Mouse (Mus musculus): ENCODE data around the gene Acot4.
A peak's percentile ranks its signal among the peaks of the same experiment; 100 is the strongest.
"Not testable (repeated sequence)": the region's sequence is repeated elsewhere in the genome, so short reads cannot be mapped to it uniquely, and the experiment has no call there.

Gene Acot4

DNA sequence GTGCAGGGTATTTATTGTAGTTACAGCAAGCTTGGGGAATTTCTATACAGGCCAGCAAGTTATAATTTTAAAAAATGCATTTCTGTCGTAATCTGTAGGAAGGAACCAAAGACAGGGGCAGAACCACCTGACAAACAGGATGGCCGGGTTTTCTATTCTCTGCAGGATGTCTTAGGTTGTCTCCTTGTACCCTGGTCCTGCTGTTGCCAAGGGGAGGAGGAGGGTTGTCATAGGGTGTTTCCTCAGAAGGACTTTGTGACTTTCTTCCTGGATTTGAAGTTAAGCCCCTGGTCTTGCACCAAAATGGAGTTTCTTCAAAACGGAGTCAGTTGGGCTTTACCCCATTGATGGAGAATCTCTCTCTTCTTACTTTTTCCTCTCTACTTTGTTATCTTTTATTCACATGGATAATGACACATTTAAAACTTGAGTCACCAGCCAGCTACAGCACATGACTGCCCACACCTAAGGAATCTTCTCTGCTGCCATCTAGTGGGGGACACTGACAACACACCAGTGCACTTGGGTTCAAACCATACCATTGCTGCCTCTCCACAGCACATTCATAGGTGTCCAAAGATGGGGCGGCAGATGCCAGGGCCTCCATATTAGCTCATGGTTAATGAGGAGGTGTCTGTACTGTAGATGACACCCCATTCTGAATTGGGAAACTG, 7.4 kb upstream of the Acot4 start:
- DNase-seq (ENCODE audit: low spot score in 2 of 2) = peak in 1 of 2 experiments; percentile 58

DNA sequence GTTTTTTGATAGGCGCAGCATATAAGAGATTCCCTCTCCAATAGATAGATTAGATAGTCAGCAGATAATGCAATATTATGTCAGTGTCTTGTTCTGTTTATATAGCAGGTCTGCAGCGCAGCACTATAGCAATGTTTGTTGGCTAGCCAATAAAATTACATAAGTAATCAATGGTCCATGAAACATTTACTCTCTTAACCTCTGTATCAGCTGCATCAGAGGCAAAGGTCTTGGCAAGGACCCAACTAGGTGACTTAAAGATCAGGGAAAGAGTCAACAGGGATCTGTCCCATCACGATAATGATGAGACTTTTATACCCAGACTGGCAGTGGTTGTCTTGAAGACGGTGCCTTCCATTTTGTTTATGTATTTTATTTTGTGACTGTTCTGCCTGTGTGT, 5.3 kb upstream of the Acot4 start:
- no peak for DNase-seq (ENCODE audit: low spot score in 2 of 2)

DNA sequence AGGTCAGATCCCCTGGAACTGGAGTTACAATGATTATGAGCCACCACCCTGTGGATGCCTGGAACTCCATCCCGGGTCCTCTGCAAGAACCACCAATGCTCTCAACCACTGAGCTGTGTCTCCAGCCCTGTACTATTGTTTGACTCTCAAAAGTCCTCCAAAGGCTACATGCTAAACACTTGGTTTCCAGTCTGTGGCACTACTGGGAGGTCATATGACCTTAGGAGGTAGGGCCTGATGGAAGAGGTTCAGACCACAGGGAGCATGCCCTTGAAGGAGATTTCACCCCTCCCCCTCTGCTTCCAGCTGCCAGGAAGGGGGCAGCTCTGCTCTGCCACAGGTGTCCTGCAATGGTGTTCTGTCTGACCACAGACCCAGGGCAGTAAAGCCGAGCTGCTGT, 4.9 kb upstream of the Acot4 start:
- not testable (repeated sequence) for DNase-seq (ENCODE audit: low spot score in 2 of 2)

DNA sequence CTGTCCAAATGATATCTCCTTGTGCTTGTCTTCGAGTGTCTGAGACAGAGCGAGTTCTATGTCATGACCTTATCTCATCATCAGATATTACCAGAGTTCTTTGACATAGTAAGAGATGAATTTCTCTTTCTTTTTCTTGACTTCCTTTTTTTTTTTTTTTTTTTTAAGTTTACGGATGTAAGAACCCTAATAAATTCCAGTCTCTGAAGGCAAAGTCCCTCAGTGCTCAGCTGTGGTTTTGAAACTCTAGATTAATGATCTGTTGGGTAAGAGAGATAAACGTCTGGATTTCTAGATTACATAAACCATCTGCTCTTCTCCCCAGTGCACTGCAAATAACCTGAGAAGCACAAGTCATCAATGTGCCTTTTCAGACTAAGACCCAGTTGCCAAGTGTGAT, 4.1 kb upstream of the Acot4 start:
- no peak for DNase-seq (ENCODE audit: low spot score in 2 of 2)

DNA sequence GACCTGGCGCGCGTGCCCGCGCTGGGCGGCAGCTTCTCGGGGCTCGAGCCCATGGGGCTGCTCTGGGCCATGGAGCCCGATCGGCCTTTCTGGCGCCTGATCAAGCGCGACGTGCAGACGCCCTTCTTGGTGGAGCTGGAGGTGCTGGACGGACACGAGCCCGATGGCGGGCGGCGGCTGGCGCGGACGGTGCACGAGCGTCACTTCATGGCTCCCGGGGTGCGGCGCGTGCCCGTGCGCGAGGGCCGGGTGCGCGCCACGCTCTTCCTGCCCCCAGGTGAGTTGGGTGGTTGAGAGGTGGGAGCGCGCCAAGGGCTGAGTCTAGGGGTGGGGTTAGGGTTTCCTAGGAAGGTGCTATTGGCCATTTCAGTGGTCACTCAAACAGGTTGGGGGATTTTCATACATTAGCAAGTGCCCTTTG, 522 bp downstream of the Acot4 start, which contains the start of gene Gm49366:
Gene Gm49366 (plus strand): TSS at position 245 of the 421 bp plus-strand sequence.
- peak in 1 of 2 experiments; percentile 27 for DNase-seq (ENCODE audit: low spot score in 2 of 2)

DNA sequence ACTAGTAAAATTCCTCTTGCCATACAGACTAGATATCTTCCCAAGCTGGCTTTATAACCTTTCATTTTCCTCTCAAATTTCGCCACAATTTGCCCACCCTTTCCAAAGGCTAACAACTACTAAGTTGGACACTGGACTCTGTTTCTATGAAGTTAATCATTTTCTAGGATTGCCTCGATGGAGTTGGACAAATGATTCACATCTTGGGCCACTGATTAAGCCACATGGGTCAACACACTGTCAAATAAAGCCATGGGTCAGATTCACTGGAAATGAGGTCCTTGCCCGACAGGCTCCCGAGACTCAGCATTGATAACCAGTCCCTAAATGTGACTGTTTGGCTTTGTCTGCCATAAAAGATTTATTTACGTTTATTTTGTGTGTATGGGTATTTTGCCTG, 4.1 kb downstream of the Acot4 start:
- no peak for DNase-seq (ENCODE audit: low spot score in 2 of 2)

DNA sequence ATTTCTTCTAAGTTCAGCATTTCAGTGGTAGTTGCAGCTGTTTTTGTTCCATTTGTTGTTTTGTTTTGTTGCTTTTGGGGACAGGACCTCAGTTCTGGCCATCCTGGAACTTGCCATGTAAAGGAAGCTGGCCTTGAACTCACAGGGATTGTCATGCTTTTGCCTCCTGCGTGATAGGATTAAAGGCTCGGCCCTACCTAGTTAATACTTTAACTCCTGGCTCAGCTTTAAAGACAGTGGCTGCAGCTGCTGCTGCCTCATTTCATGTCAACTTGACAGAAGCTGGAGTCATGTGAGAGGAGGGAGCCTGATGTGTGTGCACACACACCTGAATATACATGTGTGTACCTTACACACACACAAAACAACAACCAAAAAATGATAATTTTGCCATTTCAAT, 5.9 kb downstream of the Acot4 start:
- no peak for DNase-seq (ENCODE audit: low spot score in 2 of 2)

DNA sequence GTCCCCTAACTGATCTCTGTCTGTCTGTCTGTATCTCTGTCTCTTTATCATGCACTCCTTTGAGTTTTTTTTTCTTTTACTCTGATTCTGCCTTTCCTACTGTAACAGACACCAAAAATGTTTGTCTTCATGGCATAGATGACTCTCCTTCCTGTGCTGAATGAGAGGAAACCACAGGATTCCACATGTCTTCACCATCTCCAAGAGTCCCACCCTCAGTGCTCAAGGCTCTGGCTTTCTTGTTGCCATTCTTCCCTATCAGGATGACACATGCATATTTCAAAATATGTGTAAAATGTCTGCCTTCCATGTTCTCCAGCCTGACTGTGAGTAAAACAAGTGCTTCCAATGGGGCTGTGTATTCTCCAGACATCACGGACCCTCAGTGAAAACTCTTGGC, 8.7 kb downstream of the Acot4 start:
- no peak for DNase-seq (ENCODE audit: low spot score in 2 of 2)

DNA sequence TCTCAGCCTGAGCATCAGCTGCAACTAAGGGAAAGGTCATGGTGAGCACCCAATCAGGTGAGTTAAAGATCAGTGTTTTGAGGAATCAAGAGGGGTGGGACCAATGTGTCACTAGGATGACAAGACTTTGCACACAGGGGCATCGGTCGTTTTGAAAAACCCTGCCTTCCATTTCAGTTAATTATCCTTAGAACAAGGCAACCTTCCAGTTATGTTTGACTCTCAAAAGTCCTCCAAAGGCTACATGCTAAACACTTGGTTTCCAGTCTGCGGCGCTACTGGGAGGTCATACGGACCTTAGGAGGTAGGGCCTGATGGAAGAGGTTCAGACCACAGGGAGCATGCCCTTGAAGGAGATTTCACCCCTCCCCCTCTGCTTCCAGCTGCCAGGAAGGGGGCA, 12.6 kb downstream of the Acot4 start:
- DNase-seq (ENCODE audit: low spot score in 2 of 2) = not testable (repeated sequence)

DNA sequence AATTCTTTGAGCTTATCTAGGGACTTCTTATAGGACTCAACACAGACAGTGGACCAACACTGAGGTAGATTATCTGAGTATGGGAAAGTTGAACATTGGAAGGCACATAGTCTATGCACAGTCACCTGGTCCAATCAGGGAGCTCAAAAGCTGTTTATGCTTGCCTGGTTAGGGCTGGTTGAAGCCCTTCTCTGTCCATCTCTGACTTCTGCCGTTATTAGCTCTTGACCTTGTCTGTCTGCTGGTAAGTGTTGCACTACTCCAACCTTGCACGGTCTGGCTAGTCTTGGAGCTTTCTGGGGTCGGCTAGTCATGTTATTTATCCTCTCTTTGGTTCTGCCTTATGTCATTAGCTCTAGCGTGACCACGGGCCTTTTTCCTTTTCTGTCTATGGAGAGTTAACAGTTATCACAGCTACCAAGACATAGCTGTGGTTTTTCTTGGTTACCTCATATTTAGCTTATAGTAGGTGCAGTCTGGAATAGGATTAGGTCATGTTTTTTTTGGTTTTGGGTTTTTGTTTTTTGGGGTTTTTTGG, 13.8 kb downstream of the Acot4 start, which contains the start of gene Acot3:
Gene Acot3 (plus strand): TSS at position 208 of the 538 bp plus-strand sequence.
- DNase-seq (ENCODE audit: low spot score in 2 of 2) = no peak

DNA sequence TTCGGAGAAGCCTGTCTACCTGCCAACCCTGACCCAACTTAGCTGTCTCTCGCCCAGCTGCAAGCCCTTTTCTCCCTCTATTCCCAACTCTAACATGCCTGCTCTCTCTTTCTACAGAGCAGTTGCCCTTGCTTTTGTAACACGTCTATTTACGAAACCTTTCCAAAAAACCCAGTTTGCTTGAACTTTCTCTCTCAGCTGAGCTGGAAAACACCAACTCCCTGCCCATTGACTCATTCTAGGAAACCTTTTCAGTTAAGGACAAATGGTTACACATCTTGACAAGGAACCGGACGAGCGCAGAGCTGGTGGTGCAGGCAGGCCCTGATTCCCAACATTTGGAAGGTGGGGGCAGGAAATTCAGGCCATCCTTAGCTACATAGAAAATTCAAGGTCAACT, 14.4 kb downstream of the Acot4 start:
- DNase-seq (ENCODE audit: low spot score in 2 of 2) = no peak

DNA sequence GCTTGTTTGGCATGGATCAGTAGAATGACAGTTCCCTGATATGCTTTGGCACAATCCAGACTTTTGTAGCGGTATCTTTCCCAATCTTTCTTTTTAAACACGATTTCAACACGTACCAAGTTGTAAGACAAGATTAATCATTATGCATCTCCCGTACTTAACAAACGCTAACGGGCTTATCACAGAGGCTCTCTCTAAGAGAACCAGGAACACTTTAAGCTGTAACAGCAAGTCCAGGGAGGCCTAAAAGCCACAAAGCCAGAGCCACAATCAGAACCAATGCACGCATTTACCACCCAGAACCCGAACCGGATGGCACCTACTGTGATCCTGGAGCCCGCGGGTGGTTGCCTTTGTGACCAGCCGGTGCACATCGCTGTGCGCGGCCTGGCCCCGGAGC, 15.0 kb downstream of the Acot4 start:
- DNase-seq (ENCODE audit: low spot score in 2 of 2) = no peak

DNA sequence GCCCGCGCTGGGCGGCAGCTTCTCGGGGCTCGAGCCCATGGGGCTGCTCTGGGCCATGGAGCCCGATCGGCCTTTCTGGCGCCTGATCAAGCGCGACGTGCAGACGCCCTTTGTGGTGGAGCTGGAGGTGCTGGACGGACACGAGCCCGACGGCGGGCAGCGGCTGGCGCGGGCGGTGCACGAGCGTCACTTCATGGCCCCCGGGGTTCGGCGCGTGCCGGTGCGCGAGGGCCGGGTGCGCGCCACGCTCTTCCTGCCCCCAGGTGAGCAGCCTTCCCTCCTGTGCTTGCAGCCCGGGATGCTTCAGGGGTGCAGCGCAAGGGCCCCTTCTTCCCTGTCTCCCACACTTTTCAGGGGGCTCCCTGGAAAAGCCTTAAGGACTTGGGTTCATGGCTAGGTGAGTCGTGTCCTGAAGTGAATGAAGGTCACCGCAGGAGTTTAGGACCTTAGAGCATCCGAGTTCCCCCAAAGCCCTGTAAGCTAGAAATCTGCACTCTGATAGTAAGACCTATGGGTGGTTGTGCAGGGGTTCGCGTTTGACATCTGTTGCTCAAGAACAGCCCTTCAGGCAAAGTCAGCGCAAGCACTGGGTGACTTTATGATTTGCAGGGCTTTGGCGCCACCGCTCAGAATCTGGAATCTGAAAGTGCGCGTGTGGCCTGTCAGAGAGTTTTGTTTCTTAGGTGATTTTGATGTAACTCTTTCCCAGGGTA, 15.7 kb downstream of the Acot4 start:
- DNase-seq (ENCODE audit: low spot score in 2 of 2) = no peak

DNA sequence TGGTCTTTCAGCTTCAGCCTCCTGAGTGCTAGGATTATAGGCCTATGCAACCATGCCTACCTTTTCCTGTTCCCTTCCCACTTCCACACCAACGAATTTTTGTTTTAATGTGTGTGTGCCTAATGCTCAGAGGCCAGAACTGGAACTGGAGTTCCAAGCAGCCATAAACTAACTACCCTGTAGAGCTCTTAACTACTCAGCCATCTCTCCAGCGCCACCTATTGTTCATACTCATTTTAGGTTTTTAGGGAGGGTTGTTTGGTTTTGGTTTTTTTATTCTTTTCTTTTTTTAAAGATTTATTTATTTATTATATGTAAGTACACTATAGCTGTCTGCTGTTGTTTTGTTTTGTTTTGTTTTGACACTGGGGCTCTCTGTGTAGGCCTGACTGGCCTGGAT, 22.8 kb downstream of the Acot4 start:
- no peak for DNase-seq (ENCODE audit: low spot score in 2 of 2)

DNA sequence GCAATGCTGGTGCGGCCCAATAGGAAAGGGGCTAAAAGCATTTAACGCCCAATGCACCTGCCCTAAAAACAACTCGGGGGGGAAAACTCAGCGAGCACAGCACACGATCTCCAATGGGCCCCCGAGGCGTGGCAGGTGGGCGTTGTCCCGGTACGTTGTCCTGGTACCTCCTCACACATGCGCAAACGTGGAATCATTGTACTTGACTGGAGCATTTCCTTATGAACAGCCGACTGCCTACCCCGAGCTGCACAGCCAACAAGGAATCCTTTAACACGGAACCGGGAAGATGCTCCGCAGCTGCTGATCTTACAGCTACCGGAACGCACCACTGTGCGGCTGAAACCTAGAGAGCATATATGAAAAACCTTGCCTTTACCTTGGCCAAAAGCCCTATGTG, 24.2 kb downstream of the Acot4 start:
- DNase-seq (ENCODE audit: low spot score in 2 of 2) = no peak

DNA sequence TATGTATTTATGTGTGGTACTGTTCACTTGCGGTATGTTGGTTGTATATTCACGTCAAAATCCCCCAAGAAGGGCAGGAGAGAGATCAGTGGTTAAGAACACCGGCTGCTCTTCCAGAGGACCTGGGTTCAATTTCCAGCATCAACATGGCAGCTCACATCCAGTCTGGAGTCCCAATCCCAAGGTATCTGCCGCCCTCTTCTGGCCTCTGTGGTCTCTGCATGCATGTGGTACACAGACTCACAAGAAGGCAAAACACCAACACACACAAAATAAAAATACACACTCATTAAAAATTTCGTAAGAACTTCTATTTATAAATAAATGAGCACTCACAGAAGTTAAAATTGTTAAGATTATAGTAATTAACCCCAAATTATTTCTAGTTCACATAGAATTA, 25.0 kb downstream of the Acot4 start:
- no peak for DNase-seq (ENCODE audit: low spot score in 2 of 2)

DNA sequence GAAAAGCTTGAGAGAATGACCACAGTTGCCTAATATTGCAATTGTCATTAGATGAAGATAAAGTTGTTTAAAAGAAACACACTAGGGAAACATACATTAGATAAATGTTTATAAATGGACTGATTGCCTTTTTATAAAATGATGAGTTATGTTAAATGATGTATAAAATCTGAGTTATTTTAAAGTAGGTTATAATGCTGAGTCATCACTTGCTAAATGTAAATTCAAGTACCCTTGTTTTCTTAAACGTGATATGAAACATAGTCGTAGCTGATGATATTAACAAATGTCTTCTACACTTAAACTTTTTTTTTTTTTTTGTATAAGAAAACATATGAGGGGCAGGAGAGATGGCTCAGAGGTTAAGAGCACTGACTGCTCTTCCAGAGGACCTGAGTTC, 25.7 kb downstream of the Acot4 start:
- no peak for DNase-seq (ENCODE audit: low spot score in 2 of 2)

DNA sequence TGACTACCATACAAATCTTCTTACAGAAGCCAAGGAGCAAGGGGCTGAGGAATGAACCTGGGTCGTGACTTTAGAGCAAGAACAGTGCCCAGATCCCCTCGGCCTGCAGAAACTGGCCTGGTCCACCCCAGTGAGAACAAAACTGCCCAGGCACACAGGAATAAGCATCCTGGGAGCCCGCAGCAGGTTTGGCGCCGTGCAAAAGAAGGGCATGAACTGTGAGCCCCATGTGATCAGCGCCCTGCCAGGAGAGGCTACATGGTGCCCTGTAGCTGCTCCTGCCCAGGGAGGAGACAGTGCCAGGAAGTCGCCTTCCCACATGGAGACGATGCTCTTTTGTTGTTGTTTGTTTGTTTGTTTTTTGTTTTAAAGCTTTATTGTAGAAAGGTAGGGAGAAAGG, 26.4 kb downstream of the Acot4 start:
- no peak for DNase-seq (ENCODE audit: low spot score in 2 of 2)

DNA sequence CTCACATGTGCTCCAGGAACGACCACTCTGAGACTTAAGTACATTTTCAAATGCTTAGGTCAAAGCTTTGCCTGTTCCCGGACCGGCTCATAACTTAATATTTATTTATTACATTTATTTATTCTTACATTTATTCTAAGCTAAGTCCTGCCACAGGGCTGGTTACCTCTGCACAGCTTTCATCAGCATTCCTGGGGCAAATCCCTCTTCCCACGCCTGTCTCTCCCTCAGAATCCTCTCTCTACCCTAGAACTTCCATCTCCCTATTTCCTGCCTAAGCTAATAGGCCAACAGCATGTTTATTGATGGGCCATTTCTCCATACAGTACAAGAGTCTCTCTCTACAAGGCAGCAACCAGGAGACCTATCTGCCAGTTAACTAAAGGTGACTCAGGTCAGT, 29.6 kb downstream of the Acot4 start:
- DNase-seq (ENCODE audit: low spot score in 2 of 2) = no peak

DNA sequence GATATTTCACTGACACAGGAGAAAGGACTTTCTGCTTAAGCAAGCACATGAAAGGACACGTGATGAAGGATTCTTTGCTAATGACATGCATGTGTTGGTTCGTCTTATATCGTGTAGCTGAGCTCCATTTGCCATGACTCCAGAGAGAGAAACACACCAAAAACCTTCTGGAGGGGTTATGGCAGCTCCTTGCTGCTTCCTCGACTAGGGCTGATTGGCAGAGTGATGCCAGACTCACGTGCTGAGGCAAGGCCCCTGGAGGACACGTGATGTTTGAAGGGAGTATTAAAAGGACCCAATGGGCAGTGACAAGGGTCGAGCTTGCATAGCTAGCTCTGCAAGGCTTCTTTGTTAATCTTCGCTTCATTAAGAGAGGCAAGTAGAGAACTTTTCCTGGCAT, 30.1 kb downstream of the Acot4 start:
- DNase-seq (ENCODE audit: low spot score in 2 of 2) = no peak

DNA sequence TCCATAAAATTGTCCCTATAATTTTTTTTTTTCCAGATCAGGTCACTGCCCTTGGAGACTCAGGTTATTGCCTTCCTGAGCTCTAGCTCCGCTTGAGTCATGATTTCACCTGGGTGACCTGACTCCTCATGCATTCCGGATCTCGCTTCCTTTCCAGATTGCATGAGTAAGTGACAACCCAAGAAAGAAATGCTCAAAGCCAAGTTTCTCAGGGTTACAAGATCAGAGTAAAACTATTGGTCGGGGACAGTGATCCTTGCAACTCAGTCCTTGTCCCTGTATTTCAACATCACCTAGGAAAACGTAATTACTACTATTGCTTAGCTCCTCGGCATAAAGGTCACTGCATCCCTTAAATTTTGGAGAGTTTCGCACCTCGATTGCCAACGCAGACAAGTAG, 30.8 kb downstream of the Acot4 start, which contains the start of gene Acot5:
Gene Acot5 (plus strand): TSS at position 340 of the 400 bp plus-strand sequence.
- no peak for DNase-seq (ENCODE audit: low spot score in 2 of 2)

DNA sequence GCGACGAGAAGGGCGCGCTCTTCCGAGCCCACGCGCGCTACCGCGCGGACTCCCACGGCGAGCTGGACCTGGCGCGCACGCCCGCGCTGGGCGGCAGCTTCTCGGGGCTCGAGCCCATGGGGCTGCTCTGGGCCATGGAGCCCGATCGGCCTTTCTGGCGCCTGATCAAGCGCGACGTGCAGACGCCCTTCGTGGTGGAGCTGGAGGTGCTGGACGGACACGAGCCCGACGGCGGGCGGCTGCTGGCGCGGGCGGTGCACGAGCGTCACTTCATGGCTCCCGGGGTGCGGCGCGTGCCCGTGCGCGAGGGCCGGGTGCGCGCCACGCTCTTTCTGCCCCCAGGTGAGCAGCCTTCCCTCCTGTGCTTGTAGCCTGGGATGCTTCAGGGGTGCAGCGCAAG, 31.4 kb downstream of the Acot4 start:
- peak in 1 of 2 experiments; percentile 23 for DNase-seq (ENCODE audit: low spot score in 2 of 2)

DNA sequence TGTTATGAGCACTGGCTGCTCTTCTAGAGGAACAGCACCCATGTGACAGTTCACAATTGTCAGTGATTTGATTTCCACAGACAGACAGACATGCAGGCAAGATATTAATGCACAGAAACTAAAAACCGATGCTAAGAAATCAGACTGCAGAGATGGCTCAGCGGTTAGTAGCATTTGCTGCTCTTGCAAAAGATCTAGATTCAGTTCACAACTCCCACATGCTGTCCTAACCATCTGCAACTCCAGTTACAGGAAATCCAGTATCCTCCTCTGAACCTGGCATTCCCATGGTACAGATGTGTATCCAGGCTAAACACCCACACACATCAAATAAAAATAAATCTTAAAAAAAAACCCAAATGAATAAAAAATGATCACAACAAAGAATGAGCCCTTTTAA, 33.5 kb downstream of the Acot4 start:
- no peak for DNase-seq (ENCODE audit: low spot score in 2 of 2)

Measured in frontal cortex, postnatal 10 days (tissue).